Mouse (Mus musculus) lung, postnatal 25 days (tissue): ENCODE data around the gene Adra1b.

Experiments used
- DNase-seq: peaks from one replicate; pipeline ENCODE4 v3.0.0; 2022; ENCODE audit warnings: low spot score

The Adra1b gene

GRCm38 (mm10) chr11:43901051-43901654 lies at the start of gene Adra1b:
Adra1b (minus strand) TSS chr11:43901210.
- no peak for DNase-seq

GRCm38 (mm10) chr11:43950274-43950673 lies 49.3 kb upstream of the Adra1b start:
- DNase-seq, result no peak

GRCm38 (mm10) chr11:43943781-43944180 lies 42.8 kb upstream of the Adra1b start:
- DNase-seq, result no peak

GRCm38 (mm10) chr11:43943167-43943566 lies 42.2 kb upstream of the Adra1b start:
- no peak for DNase-seq

GRCm38 (mm10) chr11:43940501-43941202 lies 39.6 kb upstream of the Adra1b start:
- no peak for DNase-seq

- DNase-seq, result no peak
Measured at GRCm38 (mm10) chr11:43936023-43936422, 35.0 kb upstream of the Adra1b start.

- no peak for DNase-seq
Measured at GRCm38 (mm10) chr11:43933480-43933879, 32.5 kb upstream of the Adra1b start.

GRCm38 (mm10) chr11:43933000-43933399 lies 32.0 kb upstream of the Adra1b start:
- DNase-seq, result no peak

- DNase-seq, result no peak
Measured at GRCm38 (mm10) chr11:43930191-43930590, 29.2 kb upstream of the Adra1b start.

GRCm38 (mm10) chr11:43929706-43930105 lies 28.7 kb upstream of the Adra1b start:
- DNase-seq, result no peak

- DNase-seq, result peak; percentile 43
Measured at GRCm38 (mm10) chr11:43929178-43929577, 28.2 kb upstream of the Adra1b start.

GRCm38 (mm10) chr11:43927133-43927815 lies 26.3 kb upstream of the Adra1b start:
- no peak for DNase-seq

GRCm38 (mm10) chr11:43926163-43926562 lies 25.2 kb upstream of the Adra1b start:
- DNase-seq, result no peak

- DNase-seq, result no peak
Measured at GRCm38 (mm10) chr11:43925584-43925983, 24.6 kb upstream of the Adra1b start.

- DNase-seq, result no peak
Measured at GRCm38 (mm10) chr11:43921701-43922100, 20.7 kb upstream of the Adra1b start.

GRCm38 (mm10) chr11:43919492-43920055 lies 18.6 kb upstream of the Adra1b start:
- no peak for DNase-seq

- DNase-seq, result no peak
Measured at GRCm38 (mm10) chr11:43914552-43915447, 13.8 kb upstream of the Adra1b start.

- no peak for DNase-seq
Measured at GRCm38 (mm10) chr11:43912136-43912888, 11.3 kb upstream of the Adra1b start.

GRCm38 (mm10) chr11:43911646-43912045 lies 10.6 kb upstream of the Adra1b start:
- DNase-seq, result no peak

- DNase-seq, result no peak
Measured at GRCm38 (mm10) chr11:43903351-43903750, 2.3 kb upstream of the Adra1b start.

- no peak for DNase-seq
Measured at GRCm38 (mm10) chr11:43899696-43900095, 1.3 kb downstream of the Adra1b start.
